Mouse (Mus musculus) urinary bladder, postnatal 25 days (tissue): ENCODE measurements around the gene Srsf12.

Source experiments
- DNase-seq: peaks from one replicate; pipeline ENCODE4 v3.0.0; 2022; ENCODE audit warnings: low spot score

Srsf12 gene

DNA sequence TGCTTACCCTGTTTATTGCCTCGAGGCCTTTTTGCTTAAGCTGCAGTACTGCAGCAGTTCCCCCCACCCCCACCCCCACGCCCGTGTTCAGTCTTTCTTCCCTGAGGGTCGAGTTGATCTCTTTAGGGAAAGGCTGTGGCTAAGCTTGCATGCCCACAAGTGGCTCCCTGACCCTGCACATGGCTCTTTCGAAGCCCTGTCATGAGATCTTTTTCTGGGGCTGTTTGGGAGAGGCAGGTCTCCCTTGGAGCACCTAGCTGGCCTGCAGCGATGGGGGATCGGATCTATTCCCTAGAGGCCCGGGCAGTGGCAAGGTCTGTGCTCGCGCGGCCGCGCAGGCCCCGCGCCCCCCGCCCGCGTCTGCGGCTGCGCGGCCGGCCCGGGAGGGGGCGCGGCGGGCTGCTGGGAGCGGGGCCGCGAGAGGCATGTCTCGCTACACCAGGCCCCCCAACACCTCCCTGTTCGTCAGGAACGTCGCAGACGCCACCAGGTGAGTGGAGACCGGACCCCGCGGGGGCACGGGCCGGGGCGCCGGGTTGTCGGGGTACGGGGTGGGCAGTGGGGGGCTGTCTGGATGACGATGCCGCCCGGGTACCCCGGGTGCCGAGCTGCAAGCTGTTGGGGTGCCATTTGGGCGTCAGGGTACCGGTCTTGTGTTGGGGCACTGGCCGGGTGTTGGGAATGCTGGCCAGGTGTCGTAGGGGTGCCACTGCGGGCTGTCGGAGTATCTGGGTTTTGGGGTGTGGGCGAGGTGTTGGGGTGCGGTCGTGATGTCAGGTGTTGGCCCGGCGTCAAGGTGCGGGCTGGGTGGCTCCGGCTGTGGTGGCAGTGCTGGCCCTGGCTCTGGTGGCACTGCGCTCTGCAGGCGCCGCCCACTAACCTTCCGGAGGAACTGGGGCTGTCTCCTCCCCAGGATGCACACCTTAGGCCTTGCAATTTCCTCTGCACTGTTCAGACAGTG lies at the start of gene Srsf12:
TSS of gene Srsf12 (plus strand) at position 111 of the 961 bp plus-strand sequence.
- DNase-seq, result peak; percentile 5

DNA sequence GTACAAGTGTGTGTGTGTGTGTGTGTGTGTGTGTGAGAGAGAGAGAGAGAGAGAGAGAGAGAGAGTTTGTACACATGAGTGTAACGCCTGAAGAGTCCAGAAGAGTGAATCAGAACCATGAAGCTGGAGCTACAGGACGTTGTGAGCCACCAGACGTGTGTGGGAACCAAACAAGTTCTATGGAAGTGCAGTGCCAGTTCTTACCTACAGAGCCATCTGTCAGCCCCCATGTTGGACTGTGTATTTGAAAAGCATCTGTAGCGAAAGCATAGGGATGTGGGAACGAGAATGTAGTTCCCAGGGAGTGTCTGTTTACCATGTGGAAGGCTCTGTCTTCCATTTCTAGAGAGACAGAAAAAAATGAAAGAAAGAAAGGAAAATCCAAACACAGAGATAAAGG lies 25.3 kb upstream of the Srsf12 start:
- no peak for DNase-seq

DNA sequence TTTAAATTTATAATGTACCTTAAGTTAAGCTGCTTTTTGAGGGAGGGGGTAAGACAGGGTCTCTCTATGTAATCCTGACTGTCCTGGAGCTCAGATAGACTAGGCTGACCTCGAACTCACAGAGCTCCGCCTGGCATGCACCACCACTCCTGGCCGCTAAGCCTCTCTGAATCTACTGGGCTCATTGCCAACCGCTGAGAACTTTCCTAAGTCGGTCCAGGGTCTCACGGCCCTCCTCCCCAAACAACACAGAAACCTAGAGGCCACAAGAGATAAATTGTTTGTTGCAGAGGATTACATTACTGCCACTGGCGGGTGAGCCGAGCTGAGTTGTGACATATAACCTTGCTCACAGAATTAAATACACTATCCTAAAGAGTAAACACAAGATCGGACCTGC lies 20.6 kb upstream of the Srsf12 start:
- DNase-seq, result peak; percentile 12

DNA sequence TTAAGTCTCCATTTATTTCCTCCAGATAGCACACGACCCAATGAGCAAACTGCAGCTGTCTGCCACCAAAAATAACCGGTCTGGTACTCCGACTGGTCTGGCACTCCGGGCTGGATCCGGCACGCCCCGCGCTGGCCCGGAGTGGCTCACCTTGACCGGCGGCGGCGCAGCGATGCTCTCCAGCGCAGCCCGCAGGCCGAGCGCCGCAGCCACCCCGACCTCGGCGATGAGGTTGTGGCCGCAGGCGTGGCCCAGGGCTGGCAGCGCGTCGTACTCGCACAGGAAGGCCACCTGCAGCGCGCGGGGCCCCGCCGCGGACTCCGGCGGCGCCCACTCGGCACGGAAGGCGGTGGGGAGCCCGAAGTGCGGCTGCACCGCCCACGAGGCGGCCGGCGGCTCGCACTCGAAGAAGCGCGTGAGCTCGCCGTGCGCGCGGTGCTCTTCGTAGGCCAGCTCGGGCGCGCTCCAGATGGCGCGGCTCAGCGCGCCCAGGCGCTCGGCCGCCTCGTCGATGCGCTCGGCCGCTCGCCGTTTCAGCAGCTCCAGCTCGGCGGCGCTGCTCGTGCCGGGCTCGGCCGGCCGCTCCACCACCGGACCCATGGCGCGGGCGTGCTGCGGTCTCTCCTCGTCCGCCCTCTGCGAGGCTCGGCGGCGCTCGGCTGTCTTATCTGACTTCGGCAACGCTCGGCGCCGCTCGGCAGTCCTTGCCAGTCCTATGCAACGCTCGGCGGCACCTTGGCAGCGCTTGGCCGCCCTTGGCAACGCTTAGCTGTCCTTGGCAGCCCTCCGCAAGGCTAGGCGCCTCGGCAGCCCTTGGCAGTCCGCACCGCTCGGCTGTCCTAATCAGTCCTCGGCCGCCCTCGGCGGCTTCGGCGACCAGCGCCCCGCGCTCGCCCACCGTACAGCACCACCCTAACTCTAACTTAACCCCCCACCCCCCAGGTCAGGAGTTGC lies 19.7 kb upstream of the Srsf12 start:
- peak; percentile 72 for DNase-seq

DNA sequence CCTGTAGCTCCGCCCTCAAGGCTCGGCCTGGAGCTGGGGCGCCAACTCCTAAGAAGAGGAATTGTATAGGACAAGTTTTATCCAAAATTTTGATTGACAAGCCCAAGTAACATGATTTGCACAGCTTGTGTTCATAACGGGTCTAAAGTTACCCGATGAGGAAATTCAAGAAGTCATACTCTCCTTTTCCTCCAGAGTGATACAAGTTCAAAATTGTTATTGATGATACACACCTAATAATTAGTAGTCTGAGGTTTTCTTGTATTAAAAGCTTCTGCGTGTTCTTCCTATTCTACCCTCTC lies 19.1 kb upstream of the Srsf12 start, which contains the start of gene Pm20d2:
TSS of gene Pm20d2 (minus strand) at position 3 of the 302 bp plus-strand sequence.
- DNase-seq, result no peak

DNA sequence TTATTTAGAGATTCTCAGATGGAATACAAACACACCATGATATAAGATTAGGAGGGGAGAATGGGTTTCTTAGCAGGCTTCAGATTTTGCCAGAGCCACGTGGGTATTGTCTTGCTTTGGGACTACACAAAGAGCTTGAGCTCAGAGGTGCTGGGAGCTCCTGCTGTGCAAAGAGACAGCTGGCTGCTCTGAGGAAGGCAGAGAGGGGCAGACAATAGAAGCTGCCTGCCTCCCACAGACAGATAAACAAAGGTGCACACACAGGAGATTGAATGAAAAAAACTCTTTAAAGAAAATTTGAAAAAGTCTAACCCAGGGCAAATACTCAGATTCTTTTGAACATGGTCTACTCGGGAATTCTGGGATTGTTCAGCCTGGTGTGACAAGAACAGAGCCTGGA lies 10.7 kb upstream of the Srsf12 start:
- no peak for DNase-seq

DNA sequence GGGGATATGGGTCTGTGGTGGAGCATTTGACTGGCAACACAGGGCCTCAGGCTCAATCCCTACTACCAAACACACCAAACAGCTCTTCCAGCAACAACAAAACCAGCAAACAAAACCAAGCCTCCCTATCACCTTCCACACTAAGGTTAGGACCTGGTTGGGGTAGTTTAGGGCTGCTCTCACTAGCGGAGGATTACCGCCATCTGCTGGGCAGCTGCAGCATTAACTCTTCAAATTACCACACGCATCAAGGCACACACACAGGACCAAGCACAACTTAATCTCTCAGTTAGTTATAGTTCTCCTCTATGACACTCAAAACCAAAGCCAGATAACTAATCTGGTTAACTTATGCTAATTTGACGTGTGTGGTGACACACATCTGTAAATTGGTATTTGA lies 4.1 kb upstream of the Srsf12 start:
- DNase-seq, result peak; percentile 26

DNA sequence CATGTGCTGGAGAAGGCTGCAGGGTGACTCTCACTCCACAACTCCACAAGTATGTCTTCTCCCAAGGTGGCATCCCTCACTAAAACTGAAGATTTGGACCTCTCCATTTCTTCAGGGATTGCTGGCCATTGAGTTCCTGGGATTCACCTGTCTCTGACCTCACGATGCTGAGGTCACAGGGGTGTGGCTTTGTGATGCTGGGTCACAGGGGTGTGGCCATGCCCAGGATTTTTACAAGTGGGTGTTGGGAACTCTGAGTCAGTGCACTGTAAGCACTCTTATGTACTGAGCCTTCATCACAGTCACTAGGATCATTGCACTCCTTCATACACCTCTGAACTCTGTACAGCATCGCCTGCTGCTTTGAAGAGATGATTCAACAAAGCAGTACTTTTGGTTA lies 1.2 kb upstream of the Srsf12 start:
- no peak for DNase-seq

DNA sequence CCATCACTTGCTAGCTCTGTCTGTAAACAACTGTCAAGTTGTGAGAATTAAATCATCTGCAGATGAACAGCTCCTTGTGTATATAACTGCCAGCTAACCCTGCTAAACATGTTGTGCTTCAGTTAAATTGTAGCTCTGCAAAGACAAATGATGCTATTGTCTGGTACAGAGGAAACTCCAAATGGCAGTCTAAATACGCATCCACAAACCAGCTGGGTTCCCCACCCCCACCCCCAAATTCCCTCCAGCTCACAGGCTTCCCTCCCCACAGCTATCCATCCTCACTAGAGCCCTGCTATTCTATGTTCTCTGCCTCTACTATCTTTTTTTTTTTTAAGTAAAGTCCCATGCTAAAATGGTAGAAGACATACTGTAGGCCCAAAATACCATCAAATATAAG lies 13.1 kb downstream of the Srsf12 start:
- no peak for DNase-seq

DNA sequence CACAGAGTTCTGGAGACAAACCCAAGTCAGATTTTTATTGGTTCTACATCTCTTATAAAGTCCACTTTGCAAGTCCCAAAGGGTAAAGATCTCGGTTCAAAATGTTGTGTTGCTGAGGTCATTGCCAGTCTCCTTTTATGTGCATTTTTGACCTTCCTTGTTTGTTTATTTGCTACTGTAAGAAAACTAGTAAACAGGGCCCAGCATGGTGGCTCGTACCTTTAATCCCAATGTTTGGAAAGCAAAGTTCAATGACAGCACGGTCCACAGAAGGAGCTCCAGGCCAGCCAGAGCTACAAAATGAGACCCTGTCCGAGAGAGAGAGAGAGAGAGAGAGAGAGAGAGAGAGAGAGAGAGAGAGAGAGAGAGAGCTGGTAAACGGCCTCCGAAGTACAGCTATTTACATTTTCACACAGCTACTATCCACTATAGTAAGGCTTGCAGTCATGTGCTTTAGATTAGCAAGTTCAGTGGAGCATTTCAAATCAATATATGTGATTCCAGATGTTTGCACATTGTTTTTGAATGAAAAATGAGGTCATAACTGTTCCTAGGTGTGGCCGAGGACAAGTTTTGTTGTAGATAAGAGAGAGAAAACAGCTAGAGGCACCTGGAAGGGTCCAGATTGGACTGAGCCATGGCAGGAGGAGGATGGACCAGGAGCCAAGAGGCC lies 15.3 kb downstream of the Srsf12 start:
- no peak for DNase-seq

DNA sequence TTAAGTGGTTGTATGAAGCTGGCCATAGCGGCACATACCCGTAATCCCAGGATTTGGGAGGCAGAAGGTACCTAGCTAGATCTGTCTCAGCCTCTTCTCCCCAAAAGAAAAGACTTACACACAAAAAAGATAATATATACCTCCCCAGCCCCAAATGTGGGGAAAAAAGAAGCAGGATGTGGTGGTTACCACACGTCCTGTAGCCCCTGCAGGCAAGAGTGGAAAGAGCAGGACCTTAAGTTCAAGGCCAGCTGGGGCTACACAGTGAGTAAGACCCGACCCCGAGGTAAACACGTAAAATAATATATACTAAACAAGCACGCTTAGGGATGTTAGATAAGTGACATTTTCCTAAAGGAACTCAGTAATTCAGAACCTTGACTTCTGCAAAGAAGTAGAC lies 18.4 kb downstream of the Srsf12 start:
- DNase-seq, result no peak

DNA sequence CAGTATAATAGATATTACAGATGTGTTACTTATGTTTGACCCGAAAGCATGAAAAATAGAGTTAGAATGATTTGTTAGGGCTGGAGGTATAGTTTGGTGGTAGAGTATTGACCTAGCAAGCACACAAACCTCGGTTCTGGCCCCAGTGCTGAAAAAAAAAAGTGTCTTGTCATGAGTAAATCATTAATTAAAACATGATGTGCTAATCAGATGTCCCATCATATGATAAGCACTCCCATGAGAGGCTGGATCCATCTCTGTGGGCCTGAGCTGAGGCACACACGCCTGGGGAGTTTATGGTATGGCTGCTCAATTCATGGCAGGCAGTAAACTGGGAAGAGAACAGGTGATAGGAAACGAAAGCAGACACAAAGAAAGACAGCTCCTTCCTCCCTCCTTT lies 20.8 kb downstream of the Srsf12 start:
- DNase-seq, result no peak

DNA sequence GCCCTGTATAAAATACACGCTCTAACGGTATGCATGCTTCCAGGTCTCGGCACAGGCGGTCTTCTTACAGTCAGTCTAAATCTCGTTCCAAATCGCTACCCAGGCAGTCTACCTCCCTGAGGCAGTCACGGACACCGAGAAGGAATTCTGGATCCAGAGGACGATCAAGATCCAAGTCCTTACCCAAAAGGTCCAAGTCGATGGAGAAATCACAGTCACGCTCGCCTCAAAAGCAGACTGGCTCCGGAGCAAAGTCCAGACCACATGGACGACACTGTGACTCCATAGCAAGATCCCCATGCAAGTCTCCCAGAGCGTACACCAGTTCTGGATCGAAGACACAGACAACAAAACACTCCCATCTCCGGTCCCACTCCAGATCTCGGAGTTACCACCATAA lies 22.1 kb downstream of the Srsf12 start:
- DNase-seq, result no peak

DNA sequence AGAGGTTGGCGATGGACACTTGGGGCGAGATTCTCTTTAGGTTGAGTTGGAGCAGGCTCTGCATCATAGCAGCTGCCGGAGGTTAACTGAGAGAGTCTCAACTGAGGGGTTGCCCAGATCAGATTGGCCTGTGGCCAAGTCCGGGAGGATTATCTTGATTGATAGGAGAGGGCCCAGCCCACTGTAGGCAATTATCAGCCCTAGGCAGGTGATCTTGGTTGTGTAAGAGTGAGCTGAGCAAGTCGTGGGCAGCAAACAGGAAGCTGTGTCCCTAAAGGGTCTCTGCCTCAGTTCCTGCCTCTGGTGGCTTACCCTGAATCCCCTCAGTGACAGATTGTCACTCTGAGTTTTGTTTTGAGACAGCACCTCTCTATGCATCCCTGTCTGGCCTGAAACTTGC lies 33.7 kb downstream of the Srsf12 start:
- no peak for DNase-seq

DNA sequence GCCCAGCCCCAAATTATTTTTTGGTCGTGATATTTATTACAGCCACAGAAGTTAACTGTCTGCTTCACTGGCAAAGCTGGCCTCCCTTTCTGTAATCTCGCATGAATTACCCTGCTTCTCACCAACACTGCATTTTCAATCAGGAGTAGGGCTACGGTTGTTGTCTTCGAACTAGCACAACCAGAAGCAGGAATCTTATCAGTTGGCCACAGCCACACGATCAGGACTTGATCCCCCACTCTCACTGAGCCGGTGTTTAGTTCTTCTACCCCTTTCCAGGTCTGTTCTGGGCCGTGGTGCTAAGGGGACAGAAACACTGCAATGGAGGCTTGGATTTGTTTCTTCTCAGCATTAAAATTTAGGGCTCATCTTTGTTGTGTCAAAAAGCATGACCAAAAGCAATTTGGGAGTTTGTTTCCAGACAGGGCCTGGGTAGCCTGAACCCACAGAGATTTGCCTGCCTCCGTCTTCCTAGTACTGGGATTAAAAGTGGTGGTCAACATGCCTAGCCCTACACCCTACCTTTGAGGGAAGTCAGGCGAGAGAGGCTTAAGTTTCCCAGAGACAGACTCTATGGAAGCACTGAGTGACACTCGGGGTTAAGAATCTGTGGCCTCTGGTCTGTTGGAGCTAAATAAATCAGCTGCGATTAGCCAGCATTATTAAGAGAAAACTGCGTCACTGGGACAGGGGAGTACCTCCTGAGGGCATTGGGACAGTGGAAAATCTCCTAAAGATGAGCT lies 34.4 kb downstream of the Srsf12 start:
- DNase-seq, result no peak

DNA sequence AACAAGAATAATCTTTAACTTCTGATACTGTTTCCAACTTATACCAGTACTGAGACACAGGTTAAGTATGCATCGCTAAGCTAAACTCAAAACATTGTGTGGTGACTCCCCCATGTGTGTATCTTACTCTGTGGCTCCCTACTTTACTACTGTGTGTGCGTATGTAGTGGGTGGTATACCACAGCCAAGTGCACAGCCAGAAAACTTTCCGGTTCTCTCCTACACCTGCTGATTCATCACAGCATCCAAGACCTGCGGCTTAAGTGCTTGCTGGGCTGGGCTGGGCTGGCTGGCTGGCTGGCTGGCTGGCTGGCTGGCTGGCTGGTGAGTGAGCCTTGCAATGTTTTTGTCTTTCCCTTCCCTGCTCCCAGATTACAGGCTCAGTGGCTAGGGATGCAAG lies 35.1 kb downstream of the Srsf12 start:
- DNase-seq, result no peak

DNA sequence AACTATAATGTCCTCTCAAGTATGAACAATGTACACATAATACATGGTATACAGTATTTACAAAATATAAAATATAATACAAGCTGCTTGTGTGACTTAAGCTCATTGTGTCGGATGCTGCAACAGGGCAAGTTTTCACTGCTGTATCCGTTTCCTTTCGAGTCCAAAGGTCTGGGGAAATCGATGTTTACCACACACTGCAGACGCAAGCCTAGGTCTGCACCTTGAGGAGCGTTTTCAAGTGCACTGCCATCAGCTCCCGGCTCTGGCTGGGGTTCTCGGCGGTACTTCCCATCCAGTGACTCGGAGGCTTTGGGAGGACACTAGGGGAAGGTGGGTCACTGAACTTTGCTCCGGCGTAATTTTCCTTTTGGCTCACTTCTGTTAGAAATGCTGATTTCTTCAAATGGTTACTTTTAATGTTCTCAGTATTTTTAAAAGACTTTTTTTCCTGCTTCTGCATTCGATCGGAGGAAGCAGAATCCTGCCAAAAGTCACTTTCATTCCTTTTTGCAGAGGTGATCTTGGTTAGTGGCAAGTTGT lies 37.1 kb downstream of the Srsf12 start:
- DNase-seq, result no peak

DNA sequence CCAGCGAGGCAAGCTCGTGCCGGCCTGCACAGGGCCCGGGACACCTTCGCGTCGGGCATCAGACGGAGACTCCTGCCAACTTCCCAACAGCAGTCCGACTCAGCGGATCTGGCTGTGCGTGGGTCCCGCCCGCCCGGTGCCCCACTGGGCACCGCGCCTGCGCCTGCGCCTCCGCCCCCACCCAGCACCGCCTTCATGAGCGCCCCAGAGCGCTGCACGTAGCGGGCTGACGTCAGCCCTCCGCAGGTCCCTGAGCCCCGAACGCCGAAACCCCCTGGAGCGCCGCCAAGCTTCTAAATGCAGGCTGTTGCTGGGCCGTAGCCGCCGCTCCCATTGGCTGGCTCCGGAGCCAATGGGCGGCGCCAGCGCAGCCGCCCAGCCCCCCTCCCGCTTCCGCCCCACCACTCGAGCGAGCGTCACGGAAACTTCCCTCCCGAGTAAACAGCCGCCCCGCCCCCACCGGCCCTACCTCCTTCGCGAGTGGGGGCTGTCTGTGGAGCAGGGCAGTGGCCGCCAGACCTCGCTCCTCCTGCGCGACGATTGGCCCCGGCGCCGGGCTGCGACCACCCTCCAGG lies 38.8 kb downstream of the Srsf12 start:
- peak; percentile 99 for DNase-seq

DNA sequence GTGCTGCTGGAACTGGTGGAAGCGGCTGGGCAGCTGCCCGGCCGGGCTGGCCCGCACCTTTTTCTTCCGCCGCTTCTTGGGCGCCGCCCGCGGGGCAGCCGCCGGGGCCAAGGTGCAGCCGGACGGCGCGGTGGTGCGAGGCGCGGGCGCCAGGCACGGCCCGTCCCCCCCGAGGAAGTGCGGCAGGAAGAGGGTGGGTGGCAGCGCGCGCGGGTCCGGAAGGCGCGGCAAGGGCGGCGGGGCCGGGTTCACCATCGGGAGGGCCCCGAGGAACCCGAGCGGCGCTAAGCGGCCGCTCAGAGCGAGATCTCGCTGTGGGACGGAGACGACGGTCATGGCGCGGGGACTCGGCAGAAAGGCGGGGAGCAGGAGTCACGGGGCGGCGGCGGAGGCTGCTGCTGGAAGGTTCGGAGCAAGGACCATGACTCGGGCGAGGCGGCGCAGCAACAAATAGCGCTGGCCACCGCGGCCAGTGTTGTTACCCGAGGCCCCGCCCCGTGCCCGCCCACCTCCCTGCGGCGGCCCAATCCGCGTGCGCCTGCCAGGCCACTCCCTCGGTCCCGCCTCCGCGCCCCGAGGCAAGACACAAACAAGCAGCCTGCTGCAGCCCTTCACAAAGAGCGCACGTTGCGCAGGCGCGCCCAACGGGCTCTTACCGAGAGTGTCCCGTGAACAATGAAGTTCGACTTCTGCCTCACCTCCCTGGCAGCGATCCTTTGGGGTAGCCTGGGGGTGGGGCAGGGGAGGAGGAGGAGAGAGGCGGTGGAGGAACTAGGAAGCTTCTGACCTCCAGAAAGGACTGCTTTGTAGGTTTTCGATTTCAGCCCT lies 39.5 kb downstream of the Srsf12 start:
- peak; percentile 93 for DNase-seq

DNA sequence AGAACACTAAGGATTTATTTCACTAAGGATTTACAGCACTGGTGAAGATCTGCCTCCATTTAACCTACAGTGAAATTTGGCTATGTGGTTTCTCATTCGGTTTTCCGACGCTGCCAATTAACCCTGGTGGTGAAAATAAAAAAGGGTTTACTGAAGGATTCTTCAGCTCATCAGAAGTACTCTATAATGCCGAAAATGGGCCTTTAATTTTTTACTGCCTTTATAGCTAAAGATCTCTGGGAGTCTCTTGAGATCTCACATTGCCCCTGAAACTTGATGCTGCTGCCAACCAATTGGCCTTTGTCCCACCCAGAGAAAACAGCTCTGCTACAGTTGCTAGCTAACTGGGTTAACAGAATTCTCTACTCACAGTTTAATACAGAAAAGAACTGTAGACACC lies 40.1 kb downstream of the Srsf12 start:
- no peak for DNase-seq
